Mouse (Mus musculus) CH12.LX (cell line): Measurements from ENCODE around the gene Pdzd8. TPM values are rescaled to one million over a fixed set of nuclear protein-coding genes. Genes with fewer than 3 reads are reported as not detected.

Experiments used
- DNase-seq: peaks from one replicate; pipeline ENCODE4 v3.0.0-alpha.2; 2013; ENCODE audit errors: extremely low read depth
- H3K27ac ChIP-seq: 2 replicates; pipeline ENCODE4 v1.5.1; 2012; ENCODE audit warnings: low read depth, mild to moderate bottlenecking, control low read depth, moderate library complexity; ENCODE audit not compliant: insufficient read depth
- H3K27me3 ChIP-seq: replicated peaks from 2 replicates; pipeline ENCODE3; 2012; ENCODE audit warnings: inconsistent platforms
- H3K36me3 ChIP-seq, 2 experiments: replicated peaks in 1 of 2; 2 replicates each; pipeline versions ENCODE3 to v1.6.1; 2012; ENCODE audit warnings: inconsistent platforms in 1 of 2, low read length in 1 of 2, mild to moderate bottlenecking in 1 of 2, mixed read lengths in 1 of 2, moderate library complexity in 1 of 2; ENCODE audit not compliant: control insufficient read depth in 1 of 2, insufficient read depth in 1 of 2
- H3K4me1 ChIP-seq, 2 experiments: 2 replicates each; pipeline ENCODE4 v1.6.1; 2012; ENCODE audit warnings: inconsistent platforms in 1 of 2, moderate library complexity in 1 of 2; ENCODE audit not compliant: insufficient read depth in 2 of 2, control insufficient read depth in 1 of 2
- H3K4me2 ChIP-seq: 2 replicates; pipeline ENCODE4 v1.6.1; 2012; ENCODE audit warnings: low read depth, mild to moderate bottlenecking, control low read depth; ENCODE audit not compliant: poor library complexity, insufficient read depth, severe bottlenecking
- H3K4me3 ChIP-seq, 3 experiments: fragments of 150-350 bp in 1 of 3; sonication (generic) in 1 of 3; replicated peaks in 1 of 3; 2 replicates each; pipeline versions ENCODE3 to v1.5.1; 2011 to 2012; ENCODE audit warnings: low read depth in 2 of 3, low read length in 2 of 3, mild to moderate bottlenecking in 2 of 3, moderate library complexity in 2 of 3, control low read depth in 1 of 3, improper control_type of control experiment in 1 of 3, inconsistent platforms in 1 of 3, mixed read lengths in 1 of 3; ENCODE audit not compliant: poor library complexity in 1 of 3
- H3K79me2 ChIP-seq: replicated peaks from 2 replicates; pipeline ENCODE4 v1.6.1; 2012; ENCODE audit warnings: mild to moderate bottlenecking, moderate library complexity; ENCODE audit not compliant: control insufficient read depth, poor library complexity, insufficient read depth, severe bottlenecking; ENCODE audit errors: extremely low read depth
- H3K9ac ChIP-seq: 2 replicates; pipeline ENCODE4 v1.6.1; 2012; ENCODE audit warnings: low read depth, mild to moderate bottlenecking, control low read depth, moderate library complexity; ENCODE audit not compliant: insufficient read depth
- H3K9me3 ChIP-seq: replicated peaks from 2 replicates; pipeline ENCODE3; 2012; ENCODE audit warnings: low read length, inconsistent platforms, mixed read lengths
- BHLHE40 ChIP-seq: IDR thresholded peaks from 2 replicates; pipeline ENCODE4 v1.6.1; 2011; ENCODE audit warnings: mild to moderate bottlenecking, low read depth, low read length, improper control_type of control experiment
- CHD1 ChIP-seq: IDR thresholded peaks from 2 replicates; pipeline ENCODE4 v1.6.1; 2012; ENCODE audit warnings: low read depth, low read length, improper control_type of control experiment, inconsistent platforms
- E2F4 ChIP-seq: IDR thresholded peaks from 2 replicates; pipeline ENCODE4 v1.6.1; 2011; ENCODE audit warnings: low read depth, low read length, improper control_type of control experiment; ENCODE audit not compliant: insufficient replicate concordance
- EP300 ChIP-seq: IDR thresholded peaks from 2 replicates; pipeline ENCODE4 v1.6.1; 2011; ENCODE audit warnings: low read length, improper control_type of control experiment
- GABPA ChIP-seq: IDR thresholded peaks from 2 replicates; pipeline ENCODE4 v1.6.1; 2012; ENCODE audit warnings: low read depth, low read length, improper control_type of control experiment, inconsistent platforms; ENCODE audit not compliant: insufficient replicate concordance
- IRF4 ChIP-seq: IDR thresholded peaks from 2 replicates; pipeline ENCODE4 v1.6.1; 2014; ENCODE audit warnings: low read depth, mild to moderate bottlenecking, inconsistent platforms, low read length, improper control_type of control experiment
- KAT2A ChIP-seq: IDR thresholded peaks from 2 replicates; pipeline ENCODE4 v1.6.1; 2012; ENCODE audit warnings: low read length, improper control_type of control experiment, inconsistent platforms; ENCODE audit not compliant: insufficient replicate concordance
- MAZ ChIP-seq: IDR thresholded peaks from 2 replicates; pipeline ENCODE4 v1.6.1; 2012; ENCODE audit warnings: low read depth, mild to moderate bottlenecking, inconsistent platforms, low read length, improper control_type of control experiment, moderate library complexity
- MEF2A ChIP-seq: IDR thresholded peaks from 2 replicates; pipeline ENCODE4 v1.6.1; 2014; ENCODE audit warnings: low read depth, mild to moderate bottlenecking, inconsistent platforms, low read length, improper control_type of control experiment, borderline replicate concordance
- MXI1 ChIP-seq: IDR thresholded peaks from 2 replicates; pipeline ENCODE4 v1.6.1; 2011; ENCODE audit warnings: mild to moderate bottlenecking, low read depth, low read length, improper control_type of control experiment
- NRF1 ChIP-seq: IDR thresholded peaks from 2 replicates; pipeline ENCODE4 v1.6.1; 2014; ENCODE audit warnings: low read depth, mild to moderate bottlenecking, inconsistent platforms, low read length, improper control_type of control experiment, moderate library complexity
- PAX5 ChIP-seq: IDR thresholded peaks from 2 replicates; pipeline ENCODE4 v1.6.1; 2012; ENCODE audit warnings: low read length, inconsistent platforms, mixed read lengths
- POLR2A ChIP-seq: IDR thresholded peaks from 2 replicates; pipeline ENCODE4 v1.6.1; 2011; ENCODE audit warnings: low read depth, mild to moderate bottlenecking, improper control_type of control experiment, low read length
- RAD21 ChIP-seq: IDR thresholded peaks from 2 replicates; pipeline ENCODE4 v1.6.1; 2011; ENCODE audit warnings: low read depth, mild to moderate bottlenecking, low read length, improper control_type of control experiment, moderate library complexity
- SMC3 ChIP-seq: IDR thresholded peaks from 2 replicates; pipeline ENCODE4 v1.6.1; 2011; ENCODE audit warnings: low read depth, low read length, improper control_type of control experiment
- TBP ChIP-seq: conservative IDR thresholded peaks from 2 replicates; pipeline ENCODE4 v1.6.1; 2011; ENCODE audit warnings: low read depth, low read length, improper control_type of control experiment
- TCF12 ChIP-seq: IDR thresholded peaks from 2 replicates; pipeline ENCODE4 v1.6.1; 2014; ENCODE audit warnings: low read depth, mild to moderate bottlenecking, inconsistent platforms, low read length, improper control_type of control experiment
- UBTF ChIP-seq: IDR thresholded peaks from 2 replicates; pipeline ENCODE4 v1.6.1; 2012; ENCODE audit warnings: low read depth, mild to moderate bottlenecking, inconsistent platforms, low read length, improper control_type of control experiment, moderate library complexity
- USF1 ChIP-seq: IDR thresholded peaks from 2 replicates; pipeline ENCODE4 v1.6.1; 2014; ENCODE audit warnings: low read depth, mild to moderate bottlenecking, inconsistent platforms, low read length, improper control_type of control experiment
- ZC3H11A ChIP-seq: IDR thresholded peaks from 2 replicates; pipeline ENCODE4 v1.6.1; 2012; ENCODE audit warnings: low read depth, mild to moderate bottlenecking, inconsistent platforms, low read length, improper control_type of control experiment
- ZKSCAN1 ChIP-seq: IDR thresholded peaks from 2 replicates; pipeline ENCODE4 v1.6.1; 2012; ENCODE audit warnings: low read depth, inconsistent platforms, low read length, improper control_type of control experiment, borderline replicate concordance
- ZMIZ1 ChIP-seq: IDR thresholded peaks from 2 replicates; pipeline ENCODE4 v1.6.1; 2012; ENCODE audit warnings: low read depth, mild to moderate bottlenecking, inconsistent platforms, low read length, improper control_type of control experiment
- ZNF384 ChIP-seq: IDR thresholded peaks from 2 replicates; pipeline ENCODE4 v1.6.1; 2012; ENCODE audit warnings: low read depth, low read length, improper control_type of control experiment, inconsistent platforms
- dilution Hi-C: fragments of 300-500 bp; cut with MboI; formaldehyde crosslinking; loops from 2 replicates; pipeline ENCODE4 v1.14.3; 2020; ENCODE audit warnings: low sequenced_read_pairs; ENCODE audit not compliant: extremely low pct_unique_long_range_greater_than_20kb, extremely low pct_ligation_motif_present
- in situ Hi-C: fragments of 300-500 bp; cut with MboI; formaldehyde crosslinking; loops from 3 replicates; pipeline ENCODE4 v1.14.3; 2019; ENCODE audit warnings: low sequenced_read_pairs, low pct_ligation_motif_present, low pct_unique_long_range_greater_than_20kb, mixed read lengths
- polyA plus RNA-seq: library from polyadenylated mRNA; unstranded; fragments of >175 nt; gene quantifications from 2 replicates; pipeline ENCODE4 v1.2.1, GENCODE M21; 2012; ENCODE audit warnings: low read depth; ENCODE audit not compliant: insufficient read length
- total RNA-seq, 2 experiments: library from RNA; depleted of rRNA; stranded (reverse); fragments of 300-350 nt in 1 of 2; fragments of >200 nt in 1 of 2; gene quantifications; 2 replicates each; pipeline ENCODE4 v1.2.3; 2012 to 2014

Pdzd8 gene
- total and polyA plus RNA-seq, 3 experiments: 14.5 to 22.8 (median 20.2) TPM

DNA sequence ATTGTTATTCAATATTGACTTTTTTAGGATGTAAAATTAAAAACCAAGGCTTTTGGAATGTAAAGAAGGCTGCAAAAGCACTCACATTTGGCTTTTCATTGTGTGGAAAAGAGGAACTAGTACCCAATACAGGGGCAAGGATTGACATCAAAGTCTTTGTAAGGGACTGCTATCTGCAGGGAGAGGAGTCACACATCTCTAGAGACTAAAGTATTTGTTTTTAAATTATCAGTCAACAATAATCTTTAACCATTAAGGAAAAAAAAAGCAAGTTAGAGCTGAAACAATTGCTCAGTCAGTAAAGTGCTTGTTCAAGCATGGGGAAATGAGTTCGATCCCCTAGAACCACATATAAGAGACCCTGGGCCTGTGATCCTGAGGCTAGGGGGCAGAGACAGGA is 8.9 kb downstream of the Pdzd8 start:
- TF ChIP-seq RAD21 (no peak), KAT2A (no peak), POLR2A (no peak), IRF4 (no peak), TCF12 (no peak), USF1 (no peak), SMC3 (no peak), ZC3H11A (no peak), MEF2A (no peak), UBTF (no peak), NRF1 (no peak), ZMIZ1 (no peak), GABPA (no peak), PAX5 (no peak), MAZ (no peak), E2F4 (no peak)
- Histone ChIP-seq H3K4me2 (no peak overlapping the region), H3K79me2 (peaks cover 41% of the 10 kb centered on the region), H3K27me3 (no peaks in the 10 kb centered on the region), H3K9ac (no peak overlapping the region), H3K9me3 (no peaks in the 10 kb centered on the region), H3K36me3 (peaks cover 2 to 30% of the 10 kb centered on the region in 2 experiments), H3K4me1 (peaks cover 0 to 62% of the 10 kb centered on the region in 2 experiments; a peak in 2 of 4 replicates), H3K27ac (no peak overlapping the region), H3K4me3 (no peak overlapping the region)
- dilution Hi-C loops (no loop called here), in situ Hi-C loops (no loop called here)
- DNase-seq: no peak

- no peak overlapping the region for H3K9ac ChIP-seq
- in situ Hi-C loops (no loop called here), dilution Hi-C loops (no loop called here)
- peaks cover 7 to 24% of the 10 kb centered on the region in 2 experiments for H3K36me3 ChIP-seq
- no peak overlapping the region for H3K27ac ChIP-seq
- no peak overlapping the region for H3K4me3 ChIP-seq
- no peak for TF ChIP-seq EP300
- no peak for TF ChIP-seq ZC3H11A
- no peak for TF ChIP-seq MXI1
- TF ChIP-seq MAZ: no peak
- no peak for TF ChIP-seq CHD1
- no peak for TF ChIP-seq RAD21
- TF ChIP-seq ZNF384: no peak
- TF ChIP-seq BHLHE40: no peak
- TF ChIP-seq SMC3: no peak
- TF ChIP-seq IRF4: no peak
- no peak for TF ChIP-seq E2F4
- no peak for TF ChIP-seq TBP
- TF ChIP-seq ZKSCAN1: no peak
- TF ChIP-seq GABPA: no peak
- no peak for TF ChIP-seq PAX5
- no peaks in the 10 kb centered on the region for H3K9me3 ChIP-seq
- H3K79me2 ChIP-seq: peaks cover 14% of the 10 kb centered on the region
- H3K27me3 ChIP-seq: no peaks in the 10 kb centered on the region
- H3K4me1 ChIP-seq: peaks cover 0 to 17% of the 10 kb centered on the region in 2 experiments; a peak in 2 of 4 replicates
- H3K4me2 ChIP-seq: no peak overlapping the region
- DNase-seq: no peak
These were observed 14.8 kb downstream of the Pdzd8 start for GRCm38 (mm10) chr19:59330816-59331225.
